Mouse (Mus musculus) lung, embryonic 14.5 days (tissue): ENCODE measurements around the gene Atf6. TPM values are rescaled to one million over a fixed set of nuclear protein-coding genes. Genes with fewer than 3 reads are reported as not detected.
A peak's percentile ranks its signal among the peaks of the same experiment; 100 is the strongest.

ENCODE experiments used
- ATAC-seq: fragments of 200-750 bp; cut with Nextera tagmentation; 2 replicates; pipeline ENCODE4 v1.8.0; 2017; ENCODE audit warnings: mild to moderate bottlenecking, moderate TSS enrichment, moderate library complexity; ENCODE audit not compliant: insufficient read depth
- DNase-seq: peaks from one replicate; pipeline ENCODE4 v3.0.0-alpha.2; 2015
- H3K27ac ChIP-seq: fragments of 300-500 bp; sonication (generic); 2 replicates; pipeline ENCODE4 v1.5.1; 2014; ENCODE audit warnings: low read depth, mild to moderate bottlenecking, moderate library complexity
- H3K27me3 ChIP-seq: fragments of 300-500 bp; sonication (generic); 2 replicates; pipeline ENCODE4 v1.6.1; 2014; ENCODE audit warnings: low read length, control low read depth; ENCODE audit not compliant: insufficient read depth
- H3K36me3 ChIP-seq: fragments of 300-500 bp; sonication (generic); 2 replicates; pipeline ENCODE4 v1.6.1; 2014; ENCODE audit warnings: control low read depth; ENCODE audit not compliant: insufficient read depth
- H3K4me1 ChIP-seq: fragments of 300-500 bp; sonication (generic); 2 replicates; pipeline ENCODE4 v1.6.1; 2014; ENCODE audit warnings: antibody characterized with exemption, control low read depth; ENCODE audit not compliant: insufficient read depth
- H3K4me2 ChIP-seq: fragments of 300-500 bp; sonication (generic); 2 replicates; pipeline ENCODE4 v1.6.1; 2014; ENCODE audit warnings: mild to moderate bottlenecking
- H3K4me3 ChIP-seq: fragments of 300-500 bp; sonication (generic); 2 replicates; pipeline ENCODE4 v1.5.1; 2014; ENCODE audit warnings: low read depth, low read length
- H3K9ac ChIP-seq: fragments of 300-500 bp; sonication (generic); 2 replicates; pipeline ENCODE4 v1.6.1; 2014
- H3K9me3 ChIP-seq: fragments of 300-500 bp; sonication (generic); 2 replicates; pipeline ENCODE4 v1.6.1; 2016; ENCODE audit warnings: low read depth, low read length, control low read depth
- CTCF ChIP-seq: IDR thresholded peaks from 2 replicates; pipeline ENCODE4 v1.5.1; 2016; ENCODE audit warnings: antibody characterized with exemption, low read depth
- WGBS: fragments of 180-500 bp; shearing (Covaris S2); extraction: QIAGEN DNeasy Blood & Tissue Kit; methylation state at CpG from one replicate; pipeline ENCODE4 v1.1.7; 2014; 5-methylcytosine and 5-hydroxymethylcytosine counted together
- polyA plus RNA-seq: library from polyadenylated mRNA; unstranded; fragments of >200 nt; fragmentation: Nextera tagmentation; extraction: Ambion mirVana; gene quantifications from 2 replicates; pipeline ENCODE4 v1.2.1, GENCODE M21; 2014

Gene Atf6
- polyA plus RNA-seq, 1 experiment from 2014 or later: 9.9 TPM

- 65% methylated on average over 5 of the region's 5 CpGs for WGBS
- Histone ChIP-seq H3K27ac (no peak overlapping the region), H3K9ac (no peak overlapping the region), H3K4me3 (no peak overlapping the region), H3K4me2 (no peak overlapping the region), H3K9me3 (no peaks in the 10 kb centered on the region), H3K36me3 (no peaks in the 10 kb centered on the region), H3K27me3 (no peaks in the 10 kb centered on the region), H3K4me1 (no peaks in the 10 kb centered on the region)
- ATAC-seq (no peak), DNase-seq (no peak)
- TF ChIP-seq CTCF: no peak
Measured at GRCm38 (mm10) chr1:170741497-170742246, 125.9 kb downstream of the Atf6 start.

- no peaks in the 10 kb centered on the region for H3K9me3 ChIP-seq
- no peak for DNase-seq
Measured at GRCm38 (mm10) chr1:170734866-170735265, 132.7 kb downstream of the Atf6 start.

GRCm38 (mm10) chr1:170732596-170732890 lies 135.0 kb downstream of the Atf6 start:
- Histone ChIP-seq H3K4me3 (no peak overlapping the region), H3K9ac (no peak overlapping the region), H3K36me3 (no peaks in the 10 kb centered on the region), H3K9me3 (no peaks in the 10 kb centered on the region), H3K27me3 (no peaks in the 10 kb centered on the region), H3K27ac (no peak overlapping the region), H3K4me2 (no peak overlapping the region), H3K4me1 (no peaks in the 10 kb centered on the region)
- 87% methylated on average over 2 of the region's 2 CpGs for WGBS
- TF ChIP-seq CTCF: no peak
- DNase-seq (no peak), ATAC-seq (no peak)

More at GRCm38 (mm10) chr1:170734866-170735265, 132.7 kb downstream of the Atf6 start:
- 85% methylated on average over 3 of the region's 3 CpGs for WGBS
- Histone ChIP-seq H3K9ac (no peak overlapping the region), H3K27me3 (no peaks in the 10 kb centered on the region), H3K27ac (no peak overlapping the region), H3K4me3 (no peak overlapping the region), H3K4me2 (no peak overlapping the region), H3K4me1 (no peaks in the 10 kb centered on the region), H3K36me3 (no peaks in the 10 kb centered on the region)
- no peak for TF ChIP-seq CTCF
- no peak for ATAC-seq

- H3K36me3 ChIP-seq: no peaks in the 10 kb centered on the region
- no peaks in the 10 kb centered on the region for H3K27me3 ChIP-seq
- WGBS: 64% methylated on average over 11 of the region's 11 CpGs
- no peak overlapping the region for H3K4me3 ChIP-seq
- H3K9ac ChIP-seq: no peak overlapping the region
- no peaks in the 10 kb centered on the region for H3K9me3 ChIP-seq
- TF ChIP-seq CTCF: no peak
- no peak overlapping the region for H3K27ac ChIP-seq
- no peak overlapping the region for H3K4me2 ChIP-seq
- H3K4me1 ChIP-seq: no peaks in the 10 kb centered on the region
- DNase-seq: no peak
- no peak for ATAC-seq
Measured at GRCm38 (mm10) chr1:170731865-170732595, 135.5 kb downstream of the Atf6 start.

- 74% methylated on average over 8 of the region's 8 CpGs for whole genome bisulfite sequencing
- Histone ChIP-seq H3K36me3 (no peaks in the 10 kb centered on the region), H3K4me3 (no peak overlapping the region), H3K4me1 (0 out of 2 replicates have a peak, but pooled peaks cover under 1% of the 10 kb centered on the region), H3K27ac (no peak overlapping the region), H3K9me3 (no peaks in the 10 kb centered on the region), H3K4me2 (no peak overlapping the region), H3K9ac (no peak overlapping the region), H3K27me3 (no peaks in the 10 kb centered on the region)
- no peak for TF ChIP-seq CTCF
- ATAC-seq: no peak
- DNase-seq: no peak
Measured at GRCm38 (mm10) chr1:170729267-170729962, 138.2 kb downstream of the Atf6 start.

GRCm38 (mm10) chr1:170728524-170728923 lies 139.0 kb downstream of the Atf6 start:
- DNase-seq (no peak), ATAC-seq (no peak)
- no peak for TF ChIP-seq CTCF
- H3K9me3 ChIP-seq: no peaks in the 10 kb centered on the region
- H3K4me3 ChIP-seq: no peak overlapping the region
- H3K9ac ChIP-seq: no peak overlapping the region
- H3K27ac ChIP-seq: 0 out of 2 replicates have a peak overlapping the region, but pooled peaks have one; percentile 18
- H3K27me3 ChIP-seq: no peaks in the 10 kb centered on the region
- 0 out of 2 replicates have a peak, but pooled peaks cover 3% of the 10 kb centered on the region for H3K4me1 ChIP-seq
- whole genome bisulfite sequencing: 73% methylated on average over 6 of the region's 6 CpGs
- H3K36me3 ChIP-seq: no peaks in the 10 kb centered on the region
- no peak overlapping the region for H3K4me2 ChIP-seq

- Histone ChIP-seq H3K36me3 (no peaks in the 10 kb centered on the region), H3K27me3 (no peaks in the 10 kb centered on the region), H3K4me2 (no peak overlapping the region), H3K4me3 (no peak overlapping the region), H3K9ac (no peak overlapping the region), H3K9me3 (no peaks in the 10 kb centered on the region), H3K27ac (no peak overlapping the region), H3K4me1 (0 out of 2 replicates have a peak, but pooled peaks cover 3% of the 10 kb centered on the region)
- no peak for TF ChIP-seq CTCF
- WGBS: 86% methylated on average over 5 of the region's 5 CpGs
- ATAC-seq: no peak
- DNase-seq: no peak
Measured at GRCm38 (mm10) chr1:170721560-170721959, 146.0 kb downstream of the Atf6 start.
